Mouse (Mus musculus): ENCODE measurements at regions not wholly inside any gene's neighbourhood (a gene's known extent, or its start where the extent isn't known, plus 50 kb on each side); places are given as distances from the start of the nearest gene placed in this dataset.

DNA sequence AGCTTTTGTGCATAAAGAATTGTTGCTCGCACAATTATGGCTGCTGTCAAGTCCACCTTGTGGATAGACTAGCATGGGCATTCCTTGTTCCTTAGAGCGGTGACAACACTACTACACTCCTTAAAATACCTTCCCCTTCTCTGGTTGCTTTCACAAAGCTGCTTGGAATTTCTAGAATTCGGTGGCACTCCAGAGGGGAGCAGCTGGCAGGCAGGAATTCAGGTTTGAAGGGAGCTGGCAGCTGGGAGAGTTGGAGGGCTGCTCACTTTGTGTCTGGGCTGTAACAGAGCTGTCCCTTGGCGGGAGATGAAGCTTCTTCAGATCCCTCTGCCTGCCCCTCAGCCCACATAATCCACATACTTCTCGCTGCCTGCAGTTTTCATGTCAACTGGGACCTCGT, 109.7 kb downstream of the Tmsb4x start:
- H3K4me3 ChIP-seq (ENCODE audit: insufficient read depth, low read length) = no peak overlapping the region
- H3K27ac ChIP-seq (ENCODE audit: insufficient read depth, low read depth, low read length) = no peak overlapping the region
- peaks cover 21% of the 10 kb centered on the region for H3K4me1 ChIP-seq (ENCODE audit: control insufficient read depth, insufficient read depth, low read length)
- TF ChIP-seq CTCF (IDR thresholded peaks at IDR 0.05; ENCODE audit: low read depth, low read length) (no peak), POLR2A (IDR thresholded peaks at IDR 0.05; ENCODE audit: borderline replicate concordance, low read depth, low read length) (no peak)

DNA sequence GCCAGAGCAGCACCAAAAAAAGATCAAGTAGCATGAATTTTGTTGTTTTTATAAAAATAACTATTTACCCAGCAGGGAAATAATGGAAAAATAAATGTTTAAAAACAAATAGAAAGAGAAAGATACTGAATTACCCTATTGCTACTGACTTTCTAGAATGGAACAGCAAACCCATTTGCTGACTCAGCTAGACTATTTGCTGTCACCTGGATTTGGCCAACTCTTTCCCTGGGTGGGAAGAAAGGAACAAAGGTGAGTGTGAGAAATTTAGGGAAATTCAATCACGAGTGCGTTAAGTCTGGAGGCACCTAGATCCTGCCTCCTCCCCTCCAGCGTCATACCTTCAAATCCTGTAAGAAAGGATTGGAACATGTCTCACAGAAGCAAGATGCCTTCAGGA, 110.2 kb downstream of the Tmsb4x start:
- Histone ChIP-seq H3K27ac (ENCODE audit: insufficient read depth, low read depth, low read length) (no peak overlapping the region), H3K4me3 (ENCODE audit: insufficient read depth, low read length) (no peak overlapping the region), H3K4me1 (ENCODE audit: control insufficient read depth, insufficient read depth, low read length) (peaks cover 18% of the 10 kb centered on the region)
- TF ChIP-seq POLR2A (IDR thresholded peaks at IDR 0.05; ENCODE audit: borderline replicate concordance, low read depth, low read length) (no peak), CTCF (IDR thresholded peaks at IDR 0.05; ENCODE audit: low read depth, low read length) (no peak)

DNA sequence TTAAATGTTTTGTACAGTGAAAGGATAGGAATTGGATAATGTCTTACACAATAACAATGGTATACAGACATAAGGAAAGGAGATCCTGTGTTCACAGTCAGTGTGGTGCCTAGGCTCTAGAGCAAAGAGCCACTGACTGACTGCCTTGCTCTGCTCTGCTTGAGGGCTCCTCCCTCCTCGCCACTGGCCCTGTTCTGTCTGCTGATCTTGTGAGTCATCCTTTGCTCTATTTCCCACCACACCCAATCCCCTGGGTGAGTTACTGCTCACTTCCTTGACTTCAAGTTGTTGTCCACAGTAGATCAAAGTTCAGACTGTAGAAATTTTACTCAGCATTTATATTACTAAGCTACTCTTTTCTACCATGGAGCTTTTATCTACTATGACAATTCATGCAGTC, 117.3 kb downstream of the Tmsb4x start:
- TF ChIP-seq POLR2A (IDR thresholded peaks at IDR 0.05; ENCODE audit: borderline replicate concordance, low read depth, low read length) = no peak
- TF ChIP-seq CTCF (IDR thresholded peaks at IDR 0.05; ENCODE audit: low read depth, low read length) = no peak
- H3K27ac ChIP-seq (ENCODE audit: insufficient read depth, low read depth, low read length) = peak overlapping the region; percentile 64
- no peak overlapping the region for H3K4me3 ChIP-seq (ENCODE audit: insufficient read depth, low read length)
- H3K4me1 ChIP-seq (ENCODE audit: control insufficient read depth, insufficient read depth, low read length) = peaks cover 16% of the 10 kb centered on the region

DNA sequence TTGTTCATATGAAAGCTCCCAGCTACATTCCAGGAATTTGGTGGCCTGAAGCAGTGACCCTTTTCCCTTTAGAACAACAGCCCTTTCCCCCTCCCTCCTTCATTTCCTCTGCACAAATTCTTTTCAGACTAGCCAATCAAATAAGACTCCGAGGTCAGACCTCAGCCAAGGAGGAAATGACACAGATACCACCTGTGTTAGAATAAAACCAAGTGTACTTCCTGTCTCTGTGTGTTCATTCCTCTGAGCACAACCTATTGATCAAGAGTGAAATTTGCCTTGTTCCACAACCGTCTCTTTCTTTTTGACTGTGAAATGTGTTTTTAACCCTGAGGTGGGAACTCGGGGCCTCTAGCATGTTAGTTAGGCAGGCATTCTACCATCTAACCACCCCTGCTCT, 120.2 kb downstream of the Tmsb4x start:
- peaks cover 14% of the 10 kb centered on the region for H3K4me1 ChIP-seq (ENCODE audit: control insufficient read depth, insufficient read depth, low read length)
- H3K27ac ChIP-seq (ENCODE audit: insufficient read depth, low read depth, low read length) = no peak overlapping the region
- TF ChIP-seq POLR2A (IDR thresholded peaks at IDR 0.05; ENCODE audit: borderline replicate concordance, low read depth, low read length) (no peak), CTCF (IDR thresholded peaks at IDR 0.05; ENCODE audit: low read depth, low read length) (no peak)
- no peak overlapping the region for H3K4me3 ChIP-seq (ENCODE audit: insufficient read depth, low read length)

DNA sequence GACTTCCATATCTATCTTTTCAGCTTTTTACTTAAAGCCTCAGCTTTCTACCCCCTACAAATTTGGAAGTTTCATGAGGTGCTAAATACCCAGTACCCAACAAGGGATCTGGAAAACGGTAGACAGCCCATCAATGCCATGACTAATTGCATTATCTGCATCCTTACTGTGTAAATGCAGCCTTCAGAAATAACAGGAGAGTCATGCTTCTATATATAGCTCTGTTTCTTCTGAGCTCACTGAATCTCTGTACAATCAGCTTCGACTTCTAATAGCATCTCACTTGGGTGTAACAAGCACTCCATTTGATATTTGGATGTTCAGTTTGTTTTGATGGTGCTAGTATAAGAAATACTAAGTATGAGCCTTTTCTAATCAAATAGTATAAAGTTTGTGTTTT, 120.7 kb downstream of the Tmsb4x start:
- TF ChIP-seq POLR2A (IDR thresholded peaks at IDR 0.05; ENCODE audit: borderline replicate concordance, low read depth, low read length) (no peak), CTCF (IDR thresholded peaks at IDR 0.05; ENCODE audit: low read depth, low read length) (no peak)
- Histone ChIP-seq H3K4me3 (ENCODE audit: insufficient read depth, low read length) (no peak overlapping the region), H3K27ac (ENCODE audit: insufficient read depth, low read depth, low read length) (no peak overlapping the region), H3K4me1 (ENCODE audit: control insufficient read depth, insufficient read depth, low read length) (peaks cover 14% of the 10 kb centered on the region)

DNA sequence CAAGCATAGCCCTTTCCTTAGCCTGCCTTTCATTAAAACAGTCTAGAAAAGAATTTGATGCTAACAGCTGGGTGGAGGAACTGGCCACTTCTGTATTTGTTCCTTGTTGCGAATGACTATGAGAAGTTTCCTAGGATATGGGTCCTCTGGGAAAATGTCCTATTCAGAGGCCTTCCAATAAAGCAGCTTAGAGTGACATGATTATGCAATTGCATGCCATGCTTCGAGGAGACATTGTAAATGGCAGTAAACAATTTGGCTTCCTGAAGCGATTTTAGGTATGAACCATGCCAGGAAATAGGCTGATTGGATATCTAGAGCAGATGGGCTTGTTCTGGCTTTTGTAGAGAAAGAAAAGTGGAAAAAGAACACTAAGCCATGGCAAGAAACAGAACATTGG, 128.3 kb downstream of the Tmsb4x start:
- TF ChIP-seq CTCF (IDR thresholded peaks at IDR 0.05; ENCODE audit: low read depth, low read length) (no peak), POLR2A (IDR thresholded peaks at IDR 0.05; ENCODE audit: borderline replicate concordance, low read depth, low read length) (no peak)
- Histone ChIP-seq H3K4me1 (ENCODE audit: control insufficient read depth, insufficient read depth, low read length) (no peaks in the 10 kb centered on the region), H3K27ac (ENCODE audit: insufficient read depth, low read depth, low read length) (no peak overlapping the region), H3K4me3 (ENCODE audit: insufficient read depth, low read length) (no peak overlapping the region)

DNA sequence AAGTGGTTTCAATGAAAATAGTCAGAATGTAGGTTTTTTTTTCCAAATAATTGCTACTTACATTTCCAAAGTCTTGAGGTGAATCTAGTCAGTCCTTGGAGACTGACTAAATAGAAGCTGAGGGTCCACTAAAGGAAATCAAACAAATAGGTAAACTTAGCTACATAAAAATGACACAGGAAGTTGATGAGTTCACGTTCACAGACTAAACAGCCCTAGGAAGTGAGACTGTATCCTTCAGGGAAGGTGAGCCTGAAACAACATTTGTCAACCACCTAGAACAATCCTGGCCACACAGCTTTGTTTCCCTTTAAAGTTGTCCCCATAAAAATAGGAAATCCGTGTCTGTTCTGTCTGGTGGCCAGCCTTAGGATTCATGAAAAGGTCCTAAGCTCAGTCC, 140.0 kb downstream of the Tmsb4x start:
- no peak overlapping the region for H3K4me3 ChIP-seq (ENCODE audit: insufficient read depth, low read length)
- no peak overlapping the region for H3K27ac ChIP-seq (ENCODE audit: insufficient read depth, low read depth, low read length)
- H3K4me1 ChIP-seq (ENCODE audit: control insufficient read depth, insufficient read depth, low read length) = 0 out of 2 replicates have a peak, but pooled peaks cover 3% of the 10 kb centered on the region
- TF ChIP-seq POLR2A (IDR thresholded peaks at IDR 0.05; ENCODE audit: borderline replicate concordance, low read depth, low read length) (no peak), CTCF (IDR thresholded peaks at IDR 0.05; ENCODE audit: low read depth, low read length) (no peak)

DNA sequence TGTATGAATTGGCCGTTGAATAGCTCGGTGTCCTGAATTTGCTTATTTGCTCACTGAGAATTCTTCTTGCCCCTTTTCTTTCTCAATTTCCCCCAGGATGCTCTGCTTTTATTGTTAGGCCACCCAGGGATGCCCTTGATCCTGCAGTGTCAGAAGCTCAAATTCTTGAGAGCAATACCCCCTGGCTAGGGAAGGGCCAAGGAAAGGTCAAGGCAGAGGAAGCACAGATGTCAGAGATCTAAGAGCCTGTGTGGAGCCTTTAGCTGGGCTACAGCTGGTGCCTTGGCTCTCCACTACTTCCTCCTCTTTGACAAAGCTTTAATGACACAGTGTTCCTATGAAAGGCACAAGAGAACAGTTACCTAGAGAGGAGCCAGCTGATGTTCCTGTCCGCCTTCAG, 141.2 kb downstream of the Tmsb4x start:
- TF ChIP-seq CTCF (IDR thresholded peaks at IDR 0.05; ENCODE audit: low read depth, low read length) (no peak), POLR2A (IDR thresholded peaks at IDR 0.05; ENCODE audit: borderline replicate concordance, low read depth, low read length) (no peak)
- no peak overlapping the region for H3K4me3 ChIP-seq (ENCODE audit: insufficient read depth, low read length)
- H3K4me1 ChIP-seq (ENCODE audit: control insufficient read depth, insufficient read depth, low read length) = 0 out of 2 replicates have a peak, but pooled peaks cover 3% of the 10 kb centered on the region
- no peak overlapping the region for H3K27ac ChIP-seq (ENCODE audit: insufficient read depth, low read depth, low read length)

DNA sequence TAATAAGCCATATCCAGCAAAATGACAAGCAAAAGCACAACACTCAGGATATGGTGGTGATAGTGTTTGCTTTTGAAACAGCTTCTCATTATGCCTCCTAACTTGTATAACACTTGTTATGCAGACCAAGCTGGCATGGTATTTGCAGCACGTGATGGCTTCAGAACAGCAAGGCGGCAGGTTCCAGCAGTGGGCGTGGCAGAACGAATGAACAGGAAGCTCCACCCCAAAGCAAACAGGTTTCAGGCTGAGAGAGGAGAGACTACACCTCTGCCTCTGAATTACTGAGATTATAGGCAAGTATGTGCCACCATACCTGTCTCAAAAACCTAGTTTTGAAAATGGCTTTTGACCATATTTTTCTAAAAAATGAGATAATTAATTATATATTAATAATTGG, 145.2 kb downstream of the Tmsb4x start:
- H3K27ac ChIP-seq (ENCODE audit: insufficient read depth, low read depth, low read length) = no peak overlapping the region
- no peak for TF ChIP-seq POLR2A (IDR thresholded peaks at IDR 0.05; ENCODE audit: borderline replicate concordance, low read depth, low read length)
- no peak for TF ChIP-seq CTCF (IDR thresholded peaks at IDR 0.05; ENCODE audit: low read depth, low read length)
- H3K4me3 ChIP-seq (ENCODE audit: insufficient read depth, low read length) = no peak overlapping the region
- 0 out of 2 replicates have a peak, but pooled peaks cover 3% of the 10 kb centered on the region for H3K4me1 ChIP-seq (ENCODE audit: control insufficient read depth, insufficient read depth, low read length)

DNA sequence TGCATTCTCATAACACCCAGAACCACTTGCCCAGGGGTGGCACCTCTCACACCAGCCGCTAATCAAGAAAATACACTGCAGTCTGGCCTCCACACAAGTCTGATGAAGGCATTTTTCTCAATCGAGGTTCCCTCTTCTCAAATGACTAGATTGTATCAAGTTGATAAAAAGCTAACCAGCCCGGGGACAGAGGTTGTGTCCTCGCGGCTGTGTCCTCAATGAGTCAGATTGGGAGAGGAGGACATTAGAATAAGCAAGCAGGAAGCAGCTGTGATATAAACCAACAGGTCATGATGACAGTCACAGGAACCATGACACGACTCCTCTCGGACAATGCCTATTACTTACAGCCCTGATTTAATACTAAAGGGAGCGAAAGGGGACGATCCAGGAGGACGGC, 156.7 kb downstream of the Tmsb4x start:
- Histone ChIP-seq H3K27ac (ENCODE audit: insufficient read depth, low read depth, low read length) (no peak overlapping the region), H3K4me3 (ENCODE audit: insufficient read depth, low read length) (no peak overlapping the region), H3K4me1 (ENCODE audit: control insufficient read depth, insufficient read depth, low read length) (peaks cover 6% of the 10 kb centered on the region)
- TF ChIP-seq POLR2A (IDR thresholded peaks at IDR 0.05; ENCODE audit: borderline replicate concordance, low read depth, low read length) (no peak), CTCF (IDR thresholded peaks at IDR 0.05; ENCODE audit: low read depth, low read length) (no peak)

DNA sequence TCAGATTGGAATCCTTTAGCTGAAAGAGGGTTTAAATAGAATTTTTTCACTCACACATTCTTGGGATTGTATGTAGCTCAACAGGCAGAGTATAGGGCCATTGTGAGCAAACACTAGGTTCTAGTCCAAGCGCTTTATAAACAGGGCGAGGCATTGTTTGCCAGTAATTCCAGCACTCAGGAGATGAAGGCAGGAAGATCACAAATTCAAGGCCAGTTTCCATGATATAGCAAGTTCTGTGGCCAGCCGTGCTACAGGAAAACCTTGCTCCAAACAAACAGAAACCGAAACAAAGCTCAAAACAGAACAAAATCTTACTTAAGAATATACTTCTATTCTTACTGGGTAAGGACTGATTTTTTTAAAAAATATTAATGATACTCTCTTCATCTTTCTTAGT, 159.0 kb downstream of the Tmsb4x start:
- Histone ChIP-seq H3K4me3 (ENCODE audit: insufficient read depth, low read length) (no peak overlapping the region), H3K27ac (ENCODE audit: insufficient read depth, low read depth, low read length) (no peak overlapping the region), H3K4me1 (ENCODE audit: control insufficient read depth, insufficient read depth, low read length) (peaks cover 6% of the 10 kb centered on the region)
- TF ChIP-seq CTCF (IDR thresholded peaks at IDR 0.05; ENCODE audit: low read depth, low read length) (no peak), POLR2A (IDR thresholded peaks at IDR 0.05; ENCODE audit: borderline replicate concordance, low read depth, low read length) (no peak)

All from bone marrow macrophage, adult 2 months (primary cell).